Mouse (Mus musculus) hindbrain, embryonic 12.5 days (tissue): ENCODE data around the gene Cmtr1. TPM values are rescaled to one million over a fixed set of nuclear protein-coding genes. Genes with fewer than 3 reads are reported as not detected.
"Not testable (repeated sequence)": the region's sequence is repeated elsewhere in the genome, so short reads cannot be mapped to it uniquely, and the experiment has no call there.

ENCODE experiments used
- ATAC-seq: fragments of 200-750 bp; cut with Nextera tagmentation; 2 replicates; pipeline ENCODE4 v1.8.0; 2017; ENCODE audit warnings: moderate TSS enrichment; ENCODE audit not compliant: low FRiP score
- H3K27ac ChIP-seq: fragments of 300-500 bp; sonication (generic); 2 replicates; pipeline ENCODE4 v1.5.1; 2016; ENCODE audit warnings: mild to moderate bottlenecking
- H3K27me3 ChIP-seq: fragments of 300-500 bp; sonication (generic); 2 replicates; pipeline ENCODE4 v1.6.1; 2016; ENCODE audit warnings: mild to moderate bottlenecking
- H3K36me3 ChIP-seq: fragments of 300-500 bp; sonication (generic); 2 replicates; pipeline ENCODE4 v1.6.1; 2016; ENCODE audit warnings: mild to moderate bottlenecking
- H3K4me1 ChIP-seq: fragments of 300-500 bp; sonication (generic); 2 replicates; pipeline ENCODE4 v1.6.1; 2016
- H3K4me2 ChIP-seq: fragments of 300-500 bp; sonication (generic); replicated peaks from 2 replicates; pipeline ENCODE4 v1.6.1; 2016; ENCODE audit warnings: mild to moderate bottlenecking
- H3K4me3 ChIP-seq: fragments of 300-500 bp; sonication (generic); 2 replicates; pipeline ENCODE4 v1.5.1; 2016; ENCODE audit warnings: mild to moderate bottlenecking
- H3K9ac ChIP-seq: fragments of 300-500 bp; sonication (generic); 2 replicates; pipeline ENCODE4 v1.6.1; 2016; ENCODE audit warnings: mild to moderate bottlenecking, moderate library complexity
- H3K9me3 ChIP-seq: fragments of 300-500 bp; sonication (generic); replicated peaks from 2 replicates; pipeline ENCODE4 v1.6.1; 2016; ENCODE audit warnings: mild to moderate bottlenecking
- WGBS: fragments of 180-500 bp; shearing (Covaris S2); methylation state at CpG from one replicate; pipeline ENCODE4 v1.1.7; 2016; 5-methylcytosine and 5-hydroxymethylcytosine counted together
- polyA plus RNA-seq: library from polyadenylated mRNA; unstranded; fragments of >200 nt; fragmentation: Nextera tagmentation; extraction: Ambion mirVana; gene quantifications from 2 replicates; pipeline ENCODE4 v1.2.1, GENCODE M21; 2016

Cmtr1 gene
- polyA plus RNA-seq, 1 experiment from 2014 or later, result 141 TPM

DNA sequence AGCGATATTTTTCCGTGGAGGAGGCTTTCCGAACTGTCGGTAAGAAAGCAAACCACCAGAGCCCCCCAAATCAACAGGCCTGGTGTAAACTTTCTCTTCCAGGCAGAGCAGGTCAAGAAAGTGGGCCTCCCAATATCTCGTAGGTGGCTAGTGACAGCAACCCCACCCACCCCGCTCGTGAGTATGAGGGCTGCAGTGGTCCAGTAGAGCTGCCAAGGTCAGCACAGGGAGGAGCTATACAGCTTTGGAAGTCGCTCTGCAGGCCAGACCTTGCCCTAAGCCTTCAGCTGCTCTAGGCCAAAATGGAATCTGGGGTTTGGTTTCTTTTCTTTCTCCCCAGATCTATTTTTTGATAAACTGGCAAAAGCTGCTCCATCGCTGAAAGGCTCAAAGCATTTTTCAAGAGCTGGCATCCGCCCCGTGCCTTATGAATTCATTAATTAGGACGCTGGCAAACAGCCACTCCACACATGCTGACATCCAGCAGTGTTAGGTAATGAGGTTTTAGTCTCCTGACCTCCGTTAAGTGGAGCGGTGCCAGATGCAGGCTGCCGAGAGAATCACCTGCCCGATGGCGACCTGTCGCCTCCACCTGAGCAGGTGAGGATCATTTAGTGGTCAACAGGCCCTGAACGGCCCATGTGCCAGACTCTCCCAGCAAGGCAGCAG, 50.8 kb downstream of the Cmtr1 start:
- Histone ChIP-seq H3K4me2 (no peak overlapping the region), H3K9me3 (no peaks in the 10 kb centered on the region), H3K4me3 (no peak overlapping the region), H3K36me3 (no peaks in the 10 kb centered on the region), H3K27ac (peak overlapping the region; percentile 26; the same call in 1 of the 2 replicates), H3K4me1 (peaks cover 71% of the 10 kb centered on the region), H3K27me3 (no peaks in the 10 kb centered on the region), H3K9ac (0 out of 2 replicates have a peak overlapping the region, but pooled peaks have one; percentile 10)
- no peak for ATAC-seq
- 75% methylated on average over 19 of the region's 19 CpGs for WGBS

DNA sequence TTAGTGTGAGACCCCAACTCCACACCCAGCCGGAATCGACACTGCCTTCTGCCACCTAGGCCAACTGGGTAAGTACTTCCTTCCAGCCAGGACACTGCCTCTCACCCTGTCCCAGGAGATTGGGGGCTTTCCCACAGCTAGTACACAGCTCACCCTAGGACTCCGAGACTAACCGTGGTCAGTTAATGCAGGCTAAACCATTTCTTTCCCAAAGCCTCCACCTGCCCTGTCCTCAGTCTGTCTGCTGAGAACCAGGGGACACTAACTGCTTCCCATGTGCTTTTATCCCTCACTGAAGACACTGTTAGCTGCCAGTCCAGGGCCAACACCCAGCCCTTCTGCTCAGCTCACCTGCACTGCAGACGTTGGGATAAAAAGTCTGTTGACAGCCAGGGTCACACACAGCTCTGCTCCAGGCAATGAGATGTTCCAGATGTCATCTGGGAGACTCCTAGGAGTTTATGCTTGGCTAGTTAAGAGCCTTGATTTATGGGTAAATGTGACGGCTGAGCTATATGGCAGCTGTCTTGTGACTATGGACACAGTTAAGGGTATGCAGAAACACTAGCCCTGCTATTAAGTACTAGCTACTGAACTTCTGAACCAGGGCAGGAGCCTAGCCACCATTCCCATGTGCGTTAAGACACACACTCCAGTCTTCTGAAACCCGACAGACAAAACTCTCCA, 51.5 kb downstream of the Cmtr1 start:
- Histone ChIP-seq H3K9me3 (no peaks in the 10 kb centered on the region), H3K4me2 (no peak overlapping the region), H3K27me3 (no peaks in the 10 kb centered on the region), H3K4me1 (peaks cover 69% of the 10 kb centered on the region), H3K27ac (no peak overlapping the region), H3K36me3 (no peaks in the 10 kb centered on the region), H3K4me3 (no peak overlapping the region), H3K9ac (no peak overlapping the region)
- ATAC-seq, result no peak
- WGBS, result 76% methylated on average over 8 of the region's 8 CpGs

DNA sequence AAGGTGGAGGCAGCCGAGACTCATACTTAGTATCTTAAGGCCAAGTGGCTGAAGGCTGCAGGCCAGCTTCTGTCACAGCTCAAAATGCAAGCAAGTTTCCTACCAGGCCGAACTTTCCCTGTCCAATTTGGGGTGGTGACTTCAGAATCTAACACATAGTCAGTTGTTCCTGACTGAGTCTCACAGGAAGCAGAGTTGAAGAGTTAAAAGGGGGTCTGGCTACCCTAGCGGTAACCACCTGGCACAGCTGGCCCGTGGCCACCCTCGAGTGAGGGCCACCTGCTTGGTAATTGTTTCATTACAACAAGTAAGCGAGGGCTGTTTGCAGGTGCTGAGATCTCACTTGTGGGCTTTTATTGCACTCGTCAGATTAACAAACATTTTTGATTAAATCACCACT, 52.2 kb downstream of the Cmtr1 start:
- Histone ChIP-seq H3K4me1 (peaks cover 65% of the 10 kb centered on the region), H3K27me3 (no peaks in the 10 kb centered on the region), H3K4me3 (no peak overlapping the region), H3K36me3 (no peaks in the 10 kb centered on the region), H3K4me2 (no peak overlapping the region), H3K9ac (no peak overlapping the region), H3K27ac (no peak overlapping the region), H3K9me3 (no peaks in the 10 kb centered on the region)
- WGBS, result 81% methylated on average over 7 of the region's 7 CpGs
- no peak for ATAC-seq

DNA sequence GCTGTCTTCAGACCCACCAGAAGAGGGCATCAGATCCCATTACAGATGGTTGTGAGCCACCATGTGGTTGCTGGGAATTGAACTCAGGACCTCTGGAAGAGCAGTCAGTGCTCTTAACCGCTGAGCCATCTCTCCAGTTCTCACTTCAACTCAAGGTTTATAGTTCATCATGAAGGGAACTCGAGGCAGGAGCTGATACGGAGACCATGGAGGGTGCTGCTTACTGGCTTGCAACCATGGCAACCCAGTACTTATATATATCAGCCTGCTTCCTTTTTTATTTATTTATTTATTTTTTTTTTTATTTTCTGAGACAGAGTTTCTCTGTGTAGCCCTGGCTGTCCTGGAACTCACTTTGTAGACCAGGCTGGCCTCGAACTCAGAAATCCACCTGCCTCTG, 53.3 kb downstream of the Cmtr1 start:
- WGBS, result 94% methylated on average over 4 of the region's 4 CpGs
- not testable (repeated sequence) for H3K9ac ChIP-seq, H3K4me2 ChIP-seq, H3K9me3 ChIP-seq, ATAC-seq, H3K4me3 ChIP-seq, H3K36me3 ChIP-seq, H3K27ac ChIP-seq, H3K27me3 ChIP-seq
- H3K4me1 ChIP-seq, result peaks cover 53% of the 10 kb centered on the region

DNA sequence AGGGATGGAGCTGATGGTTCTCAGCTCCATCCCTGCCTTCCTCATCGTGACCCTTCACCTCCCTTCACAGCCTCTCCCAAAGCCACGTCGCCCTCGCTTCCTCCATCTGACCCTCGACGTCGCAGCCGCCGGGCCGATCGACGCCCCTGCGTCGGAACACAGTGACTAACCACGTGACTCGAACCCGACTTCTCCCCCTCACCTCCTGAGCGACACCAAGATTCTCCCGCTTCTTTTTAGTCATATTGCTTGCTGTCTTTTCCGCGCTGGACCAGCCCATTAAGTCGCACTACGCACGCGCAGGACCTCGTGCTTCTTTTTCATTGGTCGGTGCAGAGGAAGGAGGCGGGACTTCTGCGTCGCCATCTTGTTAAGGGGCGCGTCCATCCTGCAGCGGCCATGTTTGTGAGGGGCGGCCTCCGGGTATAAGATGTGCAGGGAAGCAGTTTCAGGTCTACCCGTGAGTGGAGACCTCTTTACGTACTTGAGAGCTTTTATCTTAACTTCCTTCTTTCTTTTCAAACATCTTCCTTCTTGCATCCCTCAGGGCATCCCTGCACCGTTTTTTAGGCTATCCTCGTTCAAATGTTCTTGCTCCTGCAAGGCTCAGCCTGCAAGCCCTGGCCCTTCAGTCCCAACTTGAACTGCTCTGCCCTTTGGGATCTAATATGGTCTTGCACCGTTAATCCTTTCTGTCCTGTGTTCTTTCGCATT, 56.5 kb downstream of the Cmtr1 start, which contains the start of gene Ccdc167:
Gene Ccdc167, minus strand, starts transcription at position 313 of the 714 bp plus-strand sequence.
- Histone ChIP-seq H3K4me3 (peak within 1 kb of the TSS; percentile 42), H3K9me3 (no peaks in the 10 kb centered on the region)
- WGBS, result 6% methylated on average over 41 of the region's 41 CpGs

DNA sequence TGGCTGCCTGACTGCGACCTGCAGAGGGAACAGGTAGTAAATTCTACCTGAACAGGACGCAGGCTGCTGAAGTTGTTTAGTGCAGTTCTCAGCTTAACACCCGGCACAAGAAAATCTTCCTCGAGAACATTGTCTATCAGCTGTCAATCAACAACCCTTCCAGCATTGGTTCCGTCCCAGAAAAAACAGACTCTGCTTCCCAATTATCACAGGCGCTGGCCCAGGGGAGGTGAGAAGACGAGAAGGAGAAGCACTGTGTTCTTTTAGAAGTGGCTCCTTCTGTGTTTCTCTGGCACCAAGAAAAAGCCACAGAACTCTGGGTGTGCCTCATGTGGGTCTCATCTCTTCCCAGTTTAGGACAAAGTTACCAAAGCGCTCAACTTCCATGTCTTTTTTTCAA, 58.3 kb downstream of the Cmtr1 start:
- no peak for ATAC-seq
- H3K4me3 ChIP-seq, result no peak overlapping the region
- H3K27ac ChIP-seq, result no peak overlapping the region
- H3K4me1 ChIP-seq, result peaks cover 12% of the 10 kb centered on the region
- H3K4me2 ChIP-seq, result no peak overlapping the region
- H3K36me3 ChIP-seq, result no peaks in the 10 kb centered on the region
- 85% methylated on average over 8 of the region's 8 CpGs for WGBS
- no peak overlapping the region for H3K9ac ChIP-seq
- H3K27me3 ChIP-seq, result no peaks in the 10 kb centered on the region
- no peaks in the 10 kb centered on the region for H3K9me3 ChIP-seq

More for the DNA sequence above, 56.5 kb downstream of the Cmtr1 start, which contains the start of gene Ccdc167:
- Histone ChIP-seq H3K36me3 (no peaks in the 10 kb centered on the region), H3K4me1 (peaks cover 22% of the 10 kb centered on the region), H3K27ac (peak within 1 kb of the TSS; percentile 57), H3K27me3 (no peaks in the 10 kb centered on the region), H3K9ac (peak within 1 kb of the TSS; percentile 59), H3K4me2 (peak within 1 kb of the TSS; percentile 73)
- peak; percentile 96 for ATAC-seq

DNA sequence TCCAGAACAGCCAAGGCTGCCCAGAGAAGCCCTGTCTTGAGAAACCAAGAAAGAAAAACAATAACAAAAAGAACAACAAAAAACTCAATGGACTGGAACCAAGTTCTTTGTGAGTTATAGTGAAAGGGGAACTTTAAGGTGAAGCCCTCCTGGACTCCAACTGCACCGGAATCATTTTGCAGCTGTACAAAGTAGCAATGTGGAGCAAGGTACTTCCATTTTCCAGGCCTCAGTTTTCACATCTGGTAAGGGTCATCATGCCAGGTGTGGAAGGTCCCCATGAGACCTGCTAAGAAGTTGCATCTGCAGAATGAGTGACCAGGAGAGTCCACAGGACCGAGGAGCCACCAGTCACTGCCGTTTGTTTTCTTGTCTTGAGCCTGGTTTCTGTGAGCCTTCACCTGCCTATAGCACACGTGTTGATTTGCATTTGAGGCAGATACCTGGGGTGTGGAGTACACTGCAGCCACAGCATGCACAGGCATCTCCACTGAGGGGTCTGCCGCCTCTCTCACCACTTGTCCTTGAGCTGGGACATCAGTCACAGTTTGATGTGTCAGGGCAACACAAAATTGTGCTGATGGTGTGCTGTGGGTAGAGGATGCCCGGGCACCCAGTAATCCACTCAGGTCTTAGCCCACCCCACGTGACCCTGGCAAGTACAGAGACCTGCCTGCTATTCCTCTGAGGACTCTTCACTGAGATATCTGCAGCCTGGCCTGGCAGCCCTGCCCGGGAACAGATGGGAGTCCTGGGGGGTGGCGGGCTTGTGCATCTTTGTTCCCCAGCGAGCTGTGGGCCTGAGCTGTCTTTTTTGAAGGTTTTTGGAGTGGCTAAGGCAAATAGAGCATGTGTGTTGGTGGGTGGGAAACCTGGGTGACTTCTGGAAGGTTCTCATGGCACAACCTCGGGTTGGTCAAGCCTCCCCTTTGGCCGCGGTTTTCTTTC, 59.5 kb downstream of the Cmtr1 start:
- Histone ChIP-seq H3K27ac (no peak overlapping the region), H3K27me3 (no peaks in the 10 kb centered on the region), H3K4me1 (peaks cover 12% of the 10 kb centered on the region), H3K4me2 (no peak overlapping the region), H3K4me3 (no peak overlapping the region), H3K9me3 (no peaks in the 10 kb centered on the region), H3K36me3 (no peaks in the 10 kb centered on the region), H3K9ac (no peak overlapping the region)
- 73% methylated on average over 13 of the region's 13 CpGs for WGBS
- no peak for ATAC-seq

DNA sequence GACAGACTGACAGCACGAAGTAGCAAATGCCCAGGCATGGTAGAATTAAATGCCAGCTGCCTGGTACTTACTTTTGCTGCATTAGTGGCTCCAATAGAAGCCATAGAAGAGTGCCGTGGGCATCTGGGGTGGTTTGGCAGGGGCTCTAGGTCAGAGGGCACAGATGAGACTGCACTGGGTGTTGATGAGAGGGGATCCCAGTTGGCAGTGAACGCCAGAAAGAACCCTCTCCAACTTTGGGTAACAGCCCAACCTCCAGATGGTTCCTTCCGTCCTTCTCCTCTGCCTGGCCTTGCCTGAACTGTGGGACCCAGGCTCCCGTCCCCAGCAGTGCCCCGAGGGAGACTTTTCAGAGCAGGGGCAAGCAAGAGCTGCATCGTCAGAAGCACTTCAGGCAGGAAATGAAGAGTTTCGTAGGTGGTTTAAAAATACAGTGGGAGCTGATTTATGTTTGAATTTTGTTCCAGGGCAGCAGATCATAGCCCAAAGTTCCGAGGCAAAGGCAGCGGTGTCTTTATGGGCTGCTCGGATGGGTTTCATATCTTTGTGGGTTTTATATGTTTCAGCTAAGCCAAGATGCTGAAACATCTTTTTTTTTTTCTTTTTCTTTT, 60.5 kb downstream of the Cmtr1 start:
- 85% methylated on average over 11 of the region's 11 CpGs for WGBS

DNA sequence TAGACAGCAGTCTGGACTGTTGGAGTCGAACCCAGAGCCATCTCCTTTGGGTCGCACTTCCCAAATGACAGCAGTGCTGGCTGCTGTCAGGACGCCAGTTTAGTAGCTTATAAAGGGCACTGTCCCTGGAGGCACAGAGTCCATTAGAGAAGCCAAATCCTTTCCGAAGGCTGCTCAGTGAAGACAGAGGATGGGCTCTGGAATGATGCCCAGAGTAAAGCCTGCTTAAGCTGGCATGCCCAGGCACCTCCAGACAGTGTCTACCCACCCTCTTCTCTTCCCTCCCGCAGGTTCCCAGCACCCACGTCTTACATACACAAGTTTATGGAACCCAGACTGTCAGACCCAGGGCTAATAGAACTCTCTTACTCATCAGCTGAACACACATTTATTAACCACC, 64.2 kb downstream of the Cmtr1 start:
- WGBS, result 67% methylated on average over 6 of the region's 6 CpGs
- no peaks in the 10 kb centered on the region for H3K4me1 ChIP-seq
- H3K27me3 ChIP-seq, result no peaks in the 10 kb centered on the region
- no peak overlapping the region for H3K4me3 ChIP-seq
- H3K27ac ChIP-seq, result no peak overlapping the region
- H3K9me3 ChIP-seq, result no peaks in the 10 kb centered on the region
- H3K4me2 ChIP-seq, result no peak overlapping the region
- no peak for ATAC-seq
- no peak overlapping the region for H3K9ac ChIP-seq
- H3K36me3 ChIP-seq, result no peaks in the 10 kb centered on the region

More for the DNA sequence above, 60.5 kb downstream of the Cmtr1 start:
- Histone ChIP-seq H3K9me3 (no peaks in the 10 kb centered on the region), H3K27ac (no peak overlapping the region), H3K27me3 (no peaks in the 10 kb centered on the region), H3K36me3 (no peaks in the 10 kb centered on the region), H3K9ac (no peak overlapping the region), H3K4me3 (no peak overlapping the region), H3K4me1 (peaks cover 11% of the 10 kb centered on the region), H3K4me2 (no peak overlapping the region)
- no peak for ATAC-seq

DNA sequence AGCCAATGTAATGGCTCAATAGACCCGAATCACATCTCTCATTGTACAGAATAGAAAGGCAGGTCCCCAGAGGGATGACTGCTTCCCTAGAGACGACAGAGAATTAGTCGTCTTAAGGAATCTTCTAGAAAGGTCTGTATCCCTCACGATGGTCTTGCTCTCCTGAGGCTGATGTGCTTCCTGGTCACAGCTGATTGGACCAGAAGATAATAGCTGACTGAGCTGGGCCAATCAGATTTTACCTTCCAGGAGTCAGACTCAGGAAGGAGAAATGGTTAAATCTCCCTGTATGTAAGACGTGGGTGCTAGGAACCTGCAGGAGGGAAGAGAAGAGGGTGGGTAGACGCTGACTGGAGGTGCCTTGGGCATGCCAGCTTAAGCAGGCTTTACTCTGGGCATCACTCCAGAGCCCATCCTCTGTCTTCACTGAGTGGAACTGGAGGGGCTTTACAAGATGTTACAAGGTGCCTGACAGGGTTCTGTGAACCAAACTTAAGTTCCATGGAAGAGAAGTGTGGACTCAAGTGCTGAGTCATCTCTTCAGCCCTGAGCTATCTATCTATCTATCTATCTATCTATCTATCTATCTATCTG, 64.7 kb downstream of the Cmtr1 start:
- Histone ChIP-seq H3K27me3 (no peaks in the 10 kb centered on the region), H3K4me1 (peaks cover 1% of the 10 kb centered on the region), H3K4me3 (no peak overlapping the region), H3K27ac (no peak overlapping the region), H3K9ac (no peak overlapping the region), H3K9me3 (no peaks in the 10 kb centered on the region), H3K4me2 (no peak overlapping the region), H3K36me3 (no peaks in the 10 kb centered on the region)
- WGBS, result 77% methylated on average over 6 of the region's 6 CpGs
- no peak for ATAC-seq

DNA sequence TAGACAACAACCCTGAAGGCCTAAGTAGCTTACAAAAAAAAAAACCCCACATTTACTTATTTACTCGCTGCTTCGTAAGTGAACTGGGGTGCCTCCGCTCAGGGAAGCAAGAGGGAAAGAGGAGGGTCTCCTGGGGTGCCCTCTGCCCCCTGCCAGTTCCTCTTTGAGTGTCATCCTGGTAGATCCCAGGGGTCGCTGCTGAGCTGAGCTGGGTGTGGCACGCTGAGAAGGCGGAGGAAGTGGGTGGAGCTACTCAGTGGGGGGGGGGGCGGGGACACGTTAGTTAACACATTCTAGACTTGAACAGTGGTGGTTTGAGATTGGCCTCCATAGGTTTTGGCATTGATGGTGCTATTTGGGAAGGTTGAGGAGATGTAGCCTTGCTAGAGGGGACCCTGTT, 67.7 kb downstream of the Cmtr1 start:
- H3K4me3 ChIP-seq, result no peak overlapping the region
- H3K9ac ChIP-seq, result no peak overlapping the region
- no peaks in the 10 kb centered on the region for H3K36me3 ChIP-seq
- H3K4me1 ChIP-seq, result peaks cover 26% of the 10 kb centered on the region
- H3K9me3 ChIP-seq, result no peaks in the 10 kb centered on the region
- H3K27me3 ChIP-seq, result no peaks in the 10 kb centered on the region
- no peak overlapping the region for H3K27ac ChIP-seq
- 63% methylated on average over 6 of the region's 8 CpGs for WGBS
- H3K4me2 ChIP-seq, result no peak overlapping the region
- no peak for ATAC-seq
